Mouse (Mus musculus) stomach, postnatal 0 days (tissue): ENCODE data around the gene Exo5.

Source experiments
- CTCF ChIP-seq: IDR thresholded peaks from 2 replicates; pipeline ENCODE4 v1.5.1; 2016; ENCODE audit warnings: antibody characterized with exemption, low read depth, mild to moderate bottlenecking, moderate library complexity
- EP300 ChIP-seq: optimal IDR thresholded peaks from 2 replicates; pipeline ENCODE3; 2016; ENCODE audit warnings: antibody characterized with exemption

DNA sequence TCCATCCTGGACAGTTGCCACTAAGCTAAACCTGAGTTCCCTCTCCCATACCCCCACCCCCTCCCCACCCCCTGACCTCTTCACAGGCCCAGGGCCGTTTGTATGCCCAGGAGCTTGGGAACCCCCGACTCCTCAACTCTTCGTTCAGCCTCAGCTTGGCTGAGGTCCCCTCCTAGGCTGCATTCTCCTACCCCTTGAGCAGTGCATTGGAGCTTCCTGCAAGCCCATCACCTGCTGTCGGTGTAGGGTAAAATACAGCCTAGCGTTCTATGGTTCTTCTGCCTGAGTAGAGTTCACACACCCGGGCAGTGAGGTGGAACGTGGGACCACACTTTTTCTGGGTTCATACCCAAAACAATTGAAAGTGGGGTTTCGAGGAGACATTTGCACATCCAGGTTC lies 11.4 kb downstream of the Exo5 start:
- TF ChIP-seq CTCF (no peak), EP300 (no peak)
